Mouse (Mus musculus) thymus, adult 2 months (tissue): ENCODE measurements around the gene Vmn2r81.

Experiments used
- CTCF ChIP-seq: fragments of 200-500 bp; IDR thresholded peaks from 2 replicates; pipeline ENCODE4 v1.5.1; 2012; ENCODE audit warnings: mild to moderate bottlenecking, control low read depth, low read length, moderate library complexity, borderline replicate concordance; ENCODE audit not compliant: control insufficient read depth, poor library complexity, insufficient read depth; ENCODE audit errors: extremely low read depth
- POLR2A ChIP-seq: fragments of 200-500 bp; IDR thresholded peaks from 2 replicates; pipeline ENCODE4 v1.6.1; 2012; ENCODE audit warnings: mild to moderate bottlenecking, low read length, control low read depth, moderate library complexity; ENCODE audit not compliant: control insufficient read depth, poor library complexity, insufficient read depth; ENCODE audit errors: extremely low read depth

- TF ChIP-seq POLR2A (no peak), CTCF (no peak)
Measured at GRCm38 (mm10) chr10:79222214-79222613, 25.3 kb upstream of the Vmn2r81 start.
